Mouse (Mus musculus) testis, adult 10 weeks (tissue): Measurements from ENCODE around the gene Olfr694. TPM values are rescaled to one million over a fixed set of nuclear protein-coding genes. Genes with fewer than 3 reads are reported as not detected.

Experiments used
- polyA plus RNA-seq: library from polyadenylated mRNA; stranded (reverse); fragments of 350-450 nt; fragmentation: Illumina TruSeq; extraction: RNeasy Lipid Tissue Mini Kit (QIAGEN cat#74804); gene quantifications from one replicate; pipeline ENCODE4 v1.2.3, GENCODE M21; 2014; ENCODE audit warnings: low read depth, low replicate concordance

The Olfr694 gene
- not detected for polyA plus RNA-seq

GRCm38 (mm10) chr7:106691714-106692113, at the start of gene Olfr694:
Gene Olfr694, minus strand, starts transcription at chr7:106691814.

GRCm38 (mm10) chr7:106716296-106716695, 24.7 kb upstream of the Olfr694 start, which contains the start of gene Olfr695:
Gene Olfr695, minus strand, starts transcription at chr7:106716396.

GRCm38 (mm10) chr7:106680484-106680883, 11.1 kb downstream of the Olfr694 start, which contains the start of gene Olfr693:
Gene Olfr693, minus strand, starts transcription at chr7:106680584.

Other genes starting within 250 kb of the Olfr694 start
- not detected for gene Olfr693, start 11.2 kb downstream of the Olfr694 start, polyA plus RNA-seq
- gene Olfr695, start 24.6 kb upstream of the Olfr694 start, polyA plus RNA-seq: not detected
- 2.3 TPM for gene Olfr697, start 50.6 kb upstream of the Olfr694 start, polyA plus RNA-seq
- not detected for gene Olfr698, start 63.6 kb upstream of the Olfr694 start, polyA plus RNA-seq
- 0.18 TPM for gene Olfr699, start 101.4 kb upstream of the Olfr694 start, polyA plus RNA-seq
- gene Olfr700, start 117.0 kb upstream of the Olfr694 start, polyA plus RNA-seq: 0.81 TPM
- 19.2 TPM for gene Olfr701, start 122.3 kb upstream of the Olfr694 start, polyA plus RNA-seq
- gene Olfr702, start 142.1 kb upstream of the Olfr694 start, polyA plus RNA-seq: not detected
- gene Olfr703, start 151.5 kb upstream of the Olfr694 start, polyA plus RNA-seq: 1.0 TPM
- gene Olfr704, start 171.4 kb upstream of the Olfr694 start, polyA plus RNA-seq: not detected
- gene Olfr705, start 185.1 kb upstream of the Olfr694 start, polyA plus RNA-seq: not detected
- gene Olfr706, start 196.3 kb upstream of the Olfr694 start, polyA plus RNA-seq: not detected
- gene Olfr707, start 209.4 kb upstream of the Olfr694 start, polyA plus RNA-seq: not detected
- gene Olfr1532-ps1, start 216.2 kb upstream of the Olfr694 start, polyA plus RNA-seq: not detected
- gene Olfr709-ps1, start 240.4 kb upstream of the Olfr694 start, polyA plus RNA-seq: not detected